Mouse (Mus musculus) bone marrow macrophage, adult 2 months (primary cell): ENCODE results near the gene Mrpl43.

ENCODE experiments used
- CTCF ChIP-seq: IDR thresholded peaks from 2 replicates; pipeline ENCODE4 v1.5.1; 2012; ENCODE audit warnings: low read depth, mild to moderate bottlenecking, low read length, moderate library complexity
- POLR2A ChIP-seq: IDR thresholded peaks from 2 replicates; pipeline ENCODE4 v1.6.1; 2012; ENCODE audit warnings: mild to moderate bottlenecking, low read depth, low read length, borderline replicate concordance

DNA sequence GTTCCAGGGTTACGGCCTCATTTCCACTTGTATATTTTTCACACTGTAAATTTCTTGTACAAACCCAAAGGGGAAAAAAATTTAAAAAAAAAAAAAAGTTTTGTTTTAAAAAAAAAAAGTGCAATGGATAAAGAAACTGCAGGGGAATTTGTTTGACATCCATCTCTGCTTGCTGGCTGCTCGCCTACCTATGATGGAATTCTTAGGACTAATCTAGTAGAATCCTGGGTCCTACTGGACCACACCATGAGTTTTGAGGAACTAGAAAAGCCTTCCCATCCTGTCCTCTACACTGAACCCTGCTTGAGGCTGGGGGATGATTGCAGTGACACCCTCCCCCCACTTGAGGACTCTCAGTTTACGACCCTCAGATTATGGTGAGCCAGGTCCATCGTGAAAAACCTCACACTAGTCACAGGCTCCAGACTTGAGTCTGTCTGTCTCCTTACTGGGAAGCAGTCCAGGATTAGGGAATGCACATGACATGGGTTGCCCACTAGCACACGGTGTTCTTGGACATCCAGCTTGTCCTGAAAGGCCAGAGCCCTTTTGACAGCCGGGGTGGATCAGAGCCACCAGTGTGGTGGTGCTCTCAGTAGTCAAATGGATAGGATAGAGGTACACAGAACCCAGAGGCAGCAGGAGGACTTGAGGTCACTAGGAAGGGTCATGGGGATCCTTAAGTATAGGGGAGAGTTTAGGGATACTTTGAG, 20.9 kb upstream of the Mrpl43 start:
- TF ChIP-seq CTCF (no peak), POLR2A (no peak)
